Mouse (Mus musculus): Measurements from ENCODE around the gene Pnkp.

- TF ChIP-seq CTCF (conservative IDR thresholded peaks at IDR 0.05 in 1 of 2, IDR thresholded peaks at IDR 0.05 in 1 of 2; ENCODE audit: low read depth in 2 of 2, low read length in 2 of 2) (no peak), IRF4 (IDR thresholded peaks at IDR 0.05; ENCODE audit: low read depth, low read length) (no peak), POLR2A (IDR thresholded peaks at IDR 0.05; ENCODE audit: low read depth, low read length) (no peak), EP300 (IDR thresholded peaks at IDR 0.05; ENCODE audit: low read length) (no peak), MEF2A (IDR thresholded peaks at IDR 0.05; ENCODE audit: borderline replicate concordance, low read depth, low read length) (no peak), TBP (conservative IDR thresholded peaks at IDR 0.05; ENCODE audit: low read depth, low read length) (no peak), MAFK (IDR thresholded peaks at IDR 0.05; ENCODE audit: insufficient replicate concordance, low read length) (no peak), MXI1 (IDR thresholded peaks at IDR 0.05; ENCODE audit: low read depth, low read length) (no peak), CHD2 (IDR thresholded peaks at IDR 0.05; ENCODE audit: low read length) (no peak), HCFC1 (IDR thresholded peaks at IDR 0.05; ENCODE audit: low read depth, low read length) (no peak), RAD21 (IDR thresholded peaks at IDR 0.05; ENCODE audit: low read depth, low read length) (no peak), SMC3 (IDR thresholded peaks at IDR 0.05; ENCODE audit: low read depth, low read length) (no peak), RCOR1 (conservative IDR thresholded peaks at IDR 0.05; ENCODE audit: low read depth, low read length) (no peak)
Observed at GRCm38 (mm10) chr7:44847772-44848171, 9.2 kb upstream of the Pnkp start.
